Mouse (Mus musculus) embryonic facial prominence, embryonic 12.5 days (tissue): ENCODE data around the gene Chrm3. TPM values are rescaled to one million over a fixed set of nuclear protein-coding genes. Genes with fewer than 3 reads are reported as not detected.

Source experiments
- ATAC-seq: fragments of 200-750 bp; cut with Nextera tagmentation; 2 replicates; pipeline ENCODE4 v1.8.0; 2017; ENCODE audit not compliant: insufficient number of reproducible peaks, insufficient read depth, low FRiP score, low TSS enrichment
- H3K27ac ChIP-seq: fragments of 300-500 bp; sonication (generic); 2 replicates; pipeline ENCODE4 v1.5.1; 2016; ENCODE audit warnings: mild to moderate bottlenecking
- H3K27me3 ChIP-seq: fragments of 300-500 bp; sonication (generic); 2 replicates; pipeline ENCODE4 v1.6.1; 2016; ENCODE audit warnings: mild to moderate bottlenecking, moderate library complexity
- H3K36me3 ChIP-seq: fragments of 300-500 bp; sonication (generic); 2 replicates; pipeline ENCODE4 v1.6.1; 2016; ENCODE audit warnings: mild to moderate bottlenecking
- H3K4me1 ChIP-seq: fragments of 300-500 bp; sonication (generic); 2 replicates; pipeline ENCODE4 v1.6.1; 2016
- H3K4me2 ChIP-seq: fragments of 300-500 bp; sonication (generic); replicated peaks from 2 replicates; pipeline ENCODE4 v1.6.1; 2016; ENCODE audit warnings: mild to moderate bottlenecking, moderate library complexity
- H3K4me3 ChIP-seq: fragments of 300-500 bp; sonication (generic); 2 replicates; pipeline ENCODE4 v1.5.1; 2016; ENCODE audit warnings: mild to moderate bottlenecking
- H3K9ac ChIP-seq: fragments of 300-500 bp; sonication (generic); 2 replicates; pipeline ENCODE4 v1.6.1; 2016; ENCODE audit warnings: mild to moderate bottlenecking, moderate library complexity
- H3K9me3 ChIP-seq: fragments of 300-500 bp; sonication (generic); 2 replicates; pipeline ENCODE4 v1.6.1; 2016; ENCODE audit warnings: mild to moderate bottlenecking, moderate library complexity
- WGBS: fragments of 180-500 bp; shearing (Covaris S2); methylation state at CpG from one replicate; pipeline ENCODE4 v1.1.7; 2016; 5-methylcytosine and 5-hydroxymethylcytosine counted together
- polyA plus RNA-seq: library from polyadenylated mRNA; unstranded; fragments of >200 nt; fragmentation: Nextera tagmentation; extraction: Ambion mirVana; gene quantifications from 2 replicates; pipeline ENCODE4 v1.2.1, GENCODE M21; 2016

The Chrm3 gene
- polyA plus RNA-seq, 1 experiment from 2014 or later = 1.5 TPM

GRCm38 (mm10) chr13:10295160-10295559 is 65.5 kb downstream of the Chrm3 start:
- Histone ChIP-seq H3K9ac (no peak overlapping the region), H3K27me3 (no peaks in the 10 kb centered on the region), H3K27ac (no peak overlapping the region), H3K36me3 (no peaks in the 10 kb centered on the region), H3K4me1 (no peaks in the 10 kb centered on the region), H3K9me3 (no peaks in the 10 kb centered on the region), H3K4me2 (no peak overlapping the region), H3K4me3 (no peak overlapping the region)
- ATAC-seq = no peak
- 70% methylated on average over 2 of the region's 2 CpGs for WGBS

GRCm38 (mm10) chr13:10284331-10284730 is 76.3 kb downstream of the Chrm3 start:
- Histone ChIP-seq H3K27me3 (no peaks in the 10 kb centered on the region), H3K4me3 (no peak overlapping the region), H3K27ac (no peak overlapping the region), H3K36me3 (no peaks in the 10 kb centered on the region), H3K4me1 (no peaks in the 10 kb centered on the region), H3K9me3 (no peaks in the 10 kb centered on the region), H3K9ac (no peak overlapping the region), H3K4me2 (no peak overlapping the region)
- WGBS = 80% methylated on average over 4 of the region's 4 CpGs
- no peak for ATAC-seq

- H3K4me3 ChIP-seq = no peak overlapping the region
- H3K27me3 ChIP-seq = no peaks in the 10 kb centered on the region
- no peak overlapping the region for H3K27ac ChIP-seq
- no peaks in the 10 kb centered on the region for H3K9me3 ChIP-seq
- 71% methylated on average over 1 of the region's 1 CpGs for WGBS
- H3K4me1 ChIP-seq = no peaks in the 10 kb centered on the region
- ATAC-seq = no peak
- no peak overlapping the region for H3K9ac ChIP-seq
- H3K4me2 ChIP-seq = no peak overlapping the region
- H3K36me3 ChIP-seq = no peaks in the 10 kb centered on the region
Observed at GRCm38 (mm10) chr13:10274907-10275306, 85.7 kb downstream of the Chrm3 start.

- Histone ChIP-seq H3K4me3 (no peak overlapping the region), H3K9me3 (no peaks in the 10 kb centered on the region), H3K27ac (no peak overlapping the region), H3K4me2 (no peak overlapping the region), H3K27me3 (no peaks in the 10 kb centered on the region), H3K4me1 (no peaks in the 10 kb centered on the region), H3K36me3 (no peaks in the 10 kb centered on the region), H3K9ac (no peak overlapping the region)
- 84% methylated on average over 3 of the region's 3 CpGs for WGBS
- no peak for ATAC-seq
Observed at GRCm38 (mm10) chr13:10263784-10264183, 96.9 kb downstream of the Chrm3 start.

GRCm38 (mm10) chr13:10253049-10253448 is 107.6 kb downstream of the Chrm3 start:
- no peaks in the 10 kb centered on the region for H3K9me3 ChIP-seq
- no peak overlapping the region for H3K4me3 ChIP-seq
- H3K4me1 ChIP-seq = no peaks in the 10 kb centered on the region
- no peak overlapping the region for H3K9ac ChIP-seq
- no peaks in the 10 kb centered on the region for H3K36me3 ChIP-seq
- ATAC-seq = no peak
- no peaks in the 10 kb centered on the region for H3K27me3 ChIP-seq
- H3K4me2 ChIP-seq = no peak overlapping the region
- no peak overlapping the region for H3K27ac ChIP-seq

GRCm38 (mm10) chr13:10251499-10252179 is 109.0 kb downstream of the Chrm3 start:
- Histone ChIP-seq H3K9ac (no peak overlapping the region), H3K4me2 (no peak overlapping the region), H3K9me3 (no peaks in the 10 kb centered on the region), H3K4me1 (no peaks in the 10 kb centered on the region), H3K27me3 (no peaks in the 10 kb centered on the region), H3K27ac (no peak overlapping the region), H3K36me3 (no peaks in the 10 kb centered on the region), H3K4me3 (no peak overlapping the region)
- 76% methylated on average over 5 of the region's 5 CpGs for WGBS
- no peak for ATAC-seq

- Histone ChIP-seq H3K27ac (no peak overlapping the region), H3K4me3 (no peak overlapping the region), H3K36me3 (no peaks in the 10 kb centered on the region), H3K4me1 (no peaks in the 10 kb centered on the region), H3K9me3 (no peaks in the 10 kb centered on the region), H3K9ac (no peak overlapping the region), H3K27me3 (no peaks in the 10 kb centered on the region), H3K4me2 (no peak overlapping the region)
- 61% methylated on average over 1 of the region's 1 CpGs for WGBS
- ATAC-seq = no peak
Observed at GRCm38 (mm10) chr13:10244243-10244998, 116.2 kb downstream of the Chrm3 start.

- Histone ChIP-seq H3K9ac (no peak overlapping the region), H3K9me3 (no peaks in the 10 kb centered on the region), H3K4me1 (no peaks in the 10 kb centered on the region), H3K27me3 (no peaks in the 10 kb centered on the region), H3K4me2 (no peak overlapping the region), H3K4me3 (no peak overlapping the region), H3K27ac (no peak overlapping the region), H3K36me3 (no peaks in the 10 kb centered on the region)
- ATAC-seq = no peak
- 72% methylated on average over 3 of the region's 3 CpGs for WGBS
Observed at GRCm38 (mm10) chr13:10240238-10240637, 120.4 kb downstream of the Chrm3 start.

- Histone ChIP-seq H3K27me3 (no peaks in the 10 kb centered on the region), H3K9ac (no peak overlapping the region), H3K27ac (no peak overlapping the region), H3K9me3 (no peaks in the 10 kb centered on the region), H3K4me1 (no peaks in the 10 kb centered on the region), H3K36me3 (no peaks in the 10 kb centered on the region), H3K4me3 (no peak overlapping the region), H3K4me2 (no peak overlapping the region)
- 78% methylated on average over 4 of the region's 4 CpGs for WGBS
- ATAC-seq = no peak
Observed at GRCm38 (mm10) chr13:10239825-10240224, 120.8 kb downstream of the Chrm3 start.

DNA sequence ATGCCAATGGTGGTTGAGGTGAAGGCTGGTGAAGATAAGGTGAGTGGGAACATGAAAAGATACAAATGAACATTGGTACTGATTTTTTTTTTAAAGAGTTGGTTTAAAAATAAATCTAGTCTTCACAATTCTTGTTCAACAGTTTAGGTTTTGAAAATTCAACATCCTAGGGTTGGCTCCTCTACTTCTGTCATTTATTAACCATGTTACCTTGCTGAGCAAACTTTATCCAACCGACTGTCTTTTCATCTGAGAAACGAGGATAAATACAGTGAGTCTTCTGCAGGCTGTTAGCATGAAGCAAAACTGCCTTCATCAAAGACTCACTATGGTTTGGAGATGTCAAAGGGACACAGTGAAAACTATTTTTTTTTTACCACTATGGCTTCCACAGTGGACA is 123.0 kb downstream of the Chrm3 start:
- H3K9ac ChIP-seq = no peak overlapping the region
- ATAC-seq = no peak
- no peak overlapping the region for H3K27ac ChIP-seq
- no peak overlapping the region for H3K4me3 ChIP-seq
- no peaks in the 10 kb centered on the region for H3K27me3 ChIP-seq
- no peaks in the 10 kb centered on the region for H3K9me3 ChIP-seq
- no peaks in the 10 kb centered on the region for H3K36me3 ChIP-seq
- H3K4me1 ChIP-seq = no peaks in the 10 kb centered on the region
- no peak overlapping the region for H3K4me2 ChIP-seq
- whole genome bisulfite sequencing = 74% methylated on average over 2 of the region's 2 CpGs

GRCm38 (mm10) chr13:10236279-10236678 is 124.4 kb downstream of the Chrm3 start:
- WGBS = 88% methylated on average over 4 of the region's 4 CpGs
- Histone ChIP-seq H3K27me3 (no peaks in the 10 kb centered on the region), H3K27ac (no peak overlapping the region), H3K4me3 (no peak overlapping the region), H3K4me2 (no peak overlapping the region), H3K4me1 (no peaks in the 10 kb centered on the region), H3K9me3 (no peaks in the 10 kb centered on the region), H3K36me3 (no peaks in the 10 kb centered on the region), H3K9ac (no peak overlapping the region)
- no peak for ATAC-seq

- Histone ChIP-seq H3K9me3 (no peaks in the 10 kb centered on the region), H3K27me3 (no peaks in the 10 kb centered on the region), H3K4me2 (no peak overlapping the region), H3K4me1 (no peaks in the 10 kb centered on the region), H3K9ac (no peak overlapping the region), H3K4me3 (no peak overlapping the region), H3K27ac (no peak overlapping the region), H3K36me3 (no peaks in the 10 kb centered on the region)
- WGBS = 85% methylated on average over 5 of the region's 5 CpGs
- ATAC-seq = no peak
Observed at GRCm38 (mm10) chr13:10235391-10236169, 125.1 kb downstream of the Chrm3 start.
